Mouse (Mus musculus): ENCODE results near the gene Rpa1.

Rpa1 gene

GRCm38 (mm10) chr11:75262181-75262580 lies 85.9 kb downstream of the Rpa1 start:
- no peak for DNase-seq (ENCODE audit: low spot score)

GRCm38 (mm10) chr11:75261730-75262129 lies 86.4 kb downstream of the Rpa1 start:
- DNase-seq (ENCODE audit: low spot score) = no peak

GRCm38 (mm10) chr11:75261016-75261415 lies 87.1 kb downstream of the Rpa1 start:
- no peak for DNase-seq (ENCODE audit: low spot score)

GRCm38 (mm10) chr11:75259996-75260561 lies 88.0 kb downstream of the Rpa1 start:
- peak; percentile 59 for DNase-seq (ENCODE audit: low spot score)

GRCm38 (mm10) chr11:75259416-75259815 lies 88.7 kb downstream of the Rpa1 start:
- DNase-seq (ENCODE audit: low spot score) = peak; percentile 58

GRCm38 (mm10) chr11:75257056-75257648 lies 91.0 kb downstream of the Rpa1 start:
- no peak for DNase-seq (ENCODE audit: low spot score)

GRCm38 (mm10) chr11:75255330-75255729 lies 92.8 kb downstream of the Rpa1 start:
- no peak for DNase-seq (ENCODE audit: low spot score)

- peak; percentile 53 for DNase-seq (ENCODE audit: low spot score)
Measured at GRCm38 (mm10) chr11:75254252-75254912, 93.7 kb downstream of the Rpa1 start.

GRCm38 (mm10) chr11:75251557-75252070 lies 96.5 kb downstream of the Rpa1 start:
- no peak for DNase-seq (ENCODE audit: low spot score)

GRCm38 (mm10) chr11:75251006-75251512 lies 97.1 kb downstream of the Rpa1 start:
- peak; percentile 47 for DNase-seq (ENCODE audit: low spot score)

GRCm38 (mm10) chr11:75249588-75249987 lies 98.5 kb downstream of the Rpa1 start:
- DNase-seq (ENCODE audit: low spot score) = no peak
